Mouse (Mus musculus) MEL (cell line): ENCODE measurements around the gene Aldh1a2. TPM values are rescaled to one million over a fixed set of nuclear protein-coding genes. Genes with fewer than 3 reads are reported as not detected.

ENCODE experiments used
- DNase-seq: peaks from one replicate; pipeline ENCODE4 v3.0.0; 2011; ENCODE audit warnings: low read depth, low spot score
- H3K27ac ChIP-seq: 2 replicates; pipeline ENCODE4 v1.5.1; 2012; ENCODE audit warnings: low read depth, mild to moderate bottlenecking, control low read depth, low read length, moderate library complexity; ENCODE audit not compliant: control insufficient read depth
- H3K27me3 ChIP-seq, 2 experiments: fragments of 150-350 bp in 1 of 2; sonication (generic) in 1 of 2; 2 replicates each; pipeline ENCODE4 v1.6.1; 2012; ENCODE audit warnings: low read length in 2 of 2, mild to moderate bottlenecking in 2 of 2, improper control_type of control experiment in 1 of 2, moderate library complexity in 1 of 2; ENCODE audit not compliant: insufficient read depth in 2 of 2, control insufficient read depth in 1 of 2
- H3K36me3 ChIP-seq, 2 experiments: 2 replicates each; pipeline ENCODE4 v1.6.1; 2012 to 2014; ENCODE audit warnings: low read length in 2 of 2, improper control_type of control experiment in 1 of 2, inconsistent platforms in 1 of 2, mild to moderate bottlenecking in 1 of 2; ENCODE audit not compliant: insufficient read depth in 2 of 2, control insufficient read depth in 1 of 2
- H3K4me1 ChIP-seq, 2 experiments: fragments of 150-350 bp in 1 of 2; sonication (generic) in 1 of 2; 2 replicates each; pipeline ENCODE4 v1.6.1; 2012; ENCODE audit warnings: low read length in 2 of 2, improper control_type of control experiment in 1 of 2, mild to moderate bottlenecking in 1 of 2; ENCODE audit not compliant: insufficient read depth in 2 of 2, control insufficient read depth in 1 of 2
- H3K4me3 ChIP-seq, 2 experiments: fragments of 150-350 bp in 1 of 2; sonication (generic) in 1 of 2; 2 replicates each; pipeline ENCODE4 v1.5.1; 2012; ENCODE audit warnings: low read depth in 2 of 2, low read length in 2 of 2, mild to moderate bottlenecking in 2 of 2, moderate library complexity in 2 of 2, control low read depth in 1 of 2, improper control_type of control experiment in 1 of 2; ENCODE audit not compliant: control insufficient read depth in 1 of 2, insufficient read depth in 1 of 2
- H3K79me2 ChIP-seq: 2 replicates; pipeline ENCODE4 v1.6.1; 2012; ENCODE audit warnings: mild to moderate bottlenecking, low read length, moderate library complexity; ENCODE audit not compliant: control insufficient read depth, poor library complexity, insufficient read depth
- H3K9ac ChIP-seq: 2 replicates; pipeline ENCODE4 v1.6.1; 2012; ENCODE audit warnings: low read depth, mild to moderate bottlenecking, control low read depth, low read length, moderate library complexity; ENCODE audit not compliant: control insufficient read depth, poor library complexity, severe bottlenecking
- H3K9me3 ChIP-seq: fragments of 150-350 bp; sonication (generic); replicated peaks from 2 replicates; pipeline ENCODE4 v1.6.1; 2012; ENCODE audit warnings: mild to moderate bottlenecking, low read length, improper control_type of control experiment, moderate library complexity; ENCODE audit not compliant: insufficient read depth
- BHLHE40 ChIP-seq: IDR thresholded peaks from 2 replicates; pipeline ENCODE4 v1.6.1; 2012; ENCODE audit warnings: low read depth, mild to moderate bottlenecking, inconsistent platforms, low read length, improper control_type of control experiment, borderline replicate concordance
- CTCF ChIP-seq, 3 experiments: IDR thresholded peaks in 2 of 3; conservative IDR thresholded peaks in 1 of 3; 2 replicates each; pipeline ENCODE4 v1.5.1; 2011 to 2012; ENCODE audit warnings: low read length in 3 of 3, low read depth in 2 of 3, mild to moderate bottlenecking in 2 of 3, improper control_type of control experiment in 1 of 3, inconsistent platforms in 1 of 3, mixed read lengths in 1 of 3, moderate library complexity in 1 of 3; ENCODE audit not compliant: control insufficient read depth in 1 of 3, insufficient read depth in 1 of 3, poor library complexity in 1 of 3, severe bottlenecking in 1 of 3
- EP300 ChIP-seq, 2 experiments: IDR thresholded peaks; 2 replicates each; pipeline ENCODE4 v1.6.1; 2011; ENCODE audit warnings: improper control_type of control experiment in 2 of 2, low read length in 2 of 2, low read depth in 1 of 2, mild to moderate bottlenecking in 1 of 2
- ETS1 ChIP-seq: IDR thresholded peaks from 2 replicates; pipeline ENCODE4 v1.6.1; 2012; ENCODE audit warnings: low read depth, mild to moderate bottlenecking, inconsistent platforms, low read length, improper control_type of control experiment, moderate library complexity
- HCFC1 ChIP-seq: IDR thresholded peaks from 2 replicates; pipeline ENCODE4 v1.6.1; 2012; ENCODE audit warnings: low read depth, mild to moderate bottlenecking, inconsistent platforms, low read length, improper control_type of control experiment, moderate library complexity
- MAFK ChIP-seq: IDR thresholded peaks from 2 replicates; pipeline ENCODE4 v1.6.1; 2011; ENCODE audit warnings: low read depth, mild to moderate bottlenecking, low read length, improper control_type of control experiment, borderline replicate concordance
- MAX ChIP-seq: IDR thresholded peaks from 2 replicates; pipeline ENCODE4 v1.6.1; 2011; ENCODE audit warnings: low read length, improper control_type of control experiment
- MAZ ChIP-seq: IDR thresholded peaks from 2 replicates; pipeline ENCODE4 v1.6.1; 2012; ENCODE audit warnings: low read depth, mild to moderate bottlenecking, inconsistent platforms, low read length, improper control_type of control experiment
- MXI1 ChIP-seq: IDR thresholded peaks from 2 replicates; pipeline ENCODE4 v1.6.1; 2011; ENCODE audit warnings: mild to moderate bottlenecking, low read depth, low read length, improper control_type of control experiment
- NELFE ChIP-seq: IDR thresholded peaks from 2 replicates; pipeline ENCODE4 v1.6.1; 2011; ENCODE audit warnings: low read depth, low read length, improper control_type of control experiment
- RCOR1 ChIP-seq: IDR thresholded peaks from 2 replicates; pipeline ENCODE4 v1.6.1; 2012; ENCODE audit warnings: low read depth, mild to moderate bottlenecking, inconsistent platforms, low read length, improper control_type of control experiment
- SIN3A ChIP-seq: IDR thresholded peaks from 2 replicates; pipeline ENCODE4 v1.6.1; 2012; ENCODE audit warnings: low read length, improper control_type of control experiment, inconsistent platforms
- SMC3 ChIP-seq: IDR thresholded peaks from 2 replicates; pipeline ENCODE4 v1.6.1; 2011; ENCODE audit warnings: low read depth, low read length, improper control_type of control experiment
- USF1 ChIP-seq: IDR thresholded peaks from 2 replicates; pipeline ENCODE4 v1.6.1; 2014; ENCODE audit warnings: low read depth, mild to moderate bottlenecking, inconsistent platforms, low read length, improper control_type of control experiment, moderate library complexity
- USF2 ChIP-seq, 2 experiments: IDR thresholded peaks; 2 replicates each; pipeline ENCODE4 v1.6.1; 2011 to 2012; ENCODE audit warnings: improper control_type of control experiment in 2 of 2, low read length in 2 of 2, borderline replicate concordance in 1 of 2, inconsistent platforms in 1 of 2, low read depth in 1 of 2, mild to moderate bottlenecking in 1 of 2; ENCODE audit not compliant: insufficient read depth in 1 of 2
- ZKSCAN1 ChIP-seq: IDR thresholded peaks from 2 replicates; pipeline ENCODE4 v1.6.1; 2012; ENCODE audit warnings: low read depth, mild to moderate bottlenecking, inconsistent platforms, low read length, improper control_type of control experiment, moderate library complexity
- ZMIZ1 ChIP-seq: IDR thresholded peaks from 2 replicates; pipeline ENCODE4 v1.6.1; 2012; ENCODE audit warnings: low read depth, mild to moderate bottlenecking, inconsistent platforms, low read length, improper control_type of control experiment, moderate library complexity
- polyA plus RNA-seq, 2 experiments: library from polyadenylated mRNA; stranded (reverse) in 1 of 2; unstranded in 1 of 2; fragments of >175 nt in 1 of 2; fragments of >200 nt in 1 of 2; gene quantifications; 2 replicates each; pipeline versions ENCODE4 v1.2.1 to v1.2.4; 2012; ENCODE audit warnings: low replicate concordance in 2 of 2, low read depth in 1 of 2; ENCODE audit not compliant: insufficient read length in 2 of 2, insufficient read depth in 1 of 2, missing spikeins in 1 of 2
- total RNA-seq: library from RNA; depleted of rRNA; stranded (reverse); fragments of 300-350 nt; gene quantifications from 2 replicates; pipeline ENCODE4 v1.2.3, GENCODE M21; 2012

Aldh1a2 gene
- total and polyA plus RNA-seq, 3 experiments, result not detected

DNA sequence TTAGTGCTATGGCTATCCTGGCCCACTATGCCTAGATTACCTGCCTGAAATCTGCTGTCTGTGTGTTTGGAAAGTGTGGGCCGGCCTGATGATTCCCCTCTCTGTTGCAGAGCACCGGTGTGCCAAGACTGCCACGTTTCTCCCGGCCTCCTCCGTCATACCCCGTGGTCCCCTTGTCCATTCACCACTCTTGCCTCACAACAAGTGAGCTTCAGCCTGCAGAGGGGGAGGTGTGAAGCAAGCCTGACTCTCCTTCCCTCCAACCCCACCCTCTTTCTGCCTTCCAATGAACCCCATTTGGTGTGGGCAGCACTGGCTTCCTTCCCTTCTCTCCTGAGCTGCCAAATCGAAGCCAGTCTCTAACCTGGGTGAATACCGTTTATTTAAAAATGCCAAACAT is 79.9 kb downstream of the Aldh1a2 start:
- Histone ChIP-seq H3K36me3 (no peaks in the 10 kb centered on the region), H3K79me2 (no peaks in the 10 kb centered on the region), H3K9me3 (no peaks in the 10 kb centered on the region), H3K4me1 (no peaks in the 10 kb centered on the region), H3K27me3 (peaks cover 15 to 25% of the 10 kb centered on the region in 2 experiments), H3K27ac (no peak overlapping the region), H3K9ac (no peak overlapping the region), H3K4me3 (no peak overlapping the region)
- TF ChIP-seq SIN3A (no peak), MXI1 (no peak), BHLHE40 (no peak), NELFE (no peak), MAZ (no peak), ETS1 (no peak), EP300 (IDR thresholded peaks at IDR 0.05; ENCODE audit: low read depth in 1 of 2, low read length in 2 of 2) (no peak), HCFC1 (no peak), USF2 (IDR thresholded peaks at IDR 0.05; ENCODE audit: borderline replicate concordance in 1 of 2, insufficient read depth in 1 of 2, low read depth in 1 of 2, low read length in 2 of 2) (no peak), USF1 (no peak), RCOR1 (no peak), MAX (no peak), ZMIZ1 (no peak), MAFK (no peak)
- no peak for DNase-seq

DNA sequence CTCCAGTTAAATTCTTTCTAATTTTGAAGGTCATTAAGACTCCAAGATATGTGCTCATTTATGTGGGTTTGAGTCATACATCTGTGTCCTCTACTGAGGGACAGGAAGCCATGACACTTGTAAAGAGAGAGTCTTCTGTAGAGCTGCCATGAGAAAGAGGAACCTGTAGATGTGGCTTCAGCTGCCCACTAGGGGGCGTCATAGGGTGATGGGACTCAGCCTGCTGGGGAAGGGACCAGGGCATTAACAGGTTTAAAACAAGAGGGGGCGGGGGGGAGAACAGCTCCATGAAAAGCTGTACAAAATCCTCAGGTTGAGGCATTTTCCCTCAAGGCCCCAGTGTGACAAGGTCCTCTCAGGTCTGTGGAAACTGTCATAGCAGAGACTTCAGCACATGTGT is 88.0 kb downstream of the Aldh1a2 start:
- Histone ChIP-seq H3K36me3 (no peaks in the 10 kb centered on the region), H3K79me2 (no peaks in the 10 kb centered on the region), H3K4me3 (no peak overlapping the region), H3K27ac (no peak overlapping the region), H3K9me3 (no peaks in the 10 kb centered on the region), H3K4me1 (no peaks in the 10 kb centered on the region), H3K27me3 (peaks cover 10 to 23% of the 10 kb centered on the region in 2 experiments), H3K9ac (no peak overlapping the region)
- TF ChIP-seq SMC3 (peak; percentile 32; the same call in 1 of the 2 replicates), MAZ (no peak), RCOR1 (no peak), CTCF (IDR thresholded peaks at IDR 0.05 in 2 of 3, conservative IDR thresholded peaks at IDR 0.05 in 1 of 3; ENCODE audit: control insufficient read depth in 1 of 3, insufficient read depth in 1 of 3, low read depth in 2 of 3, low read length in 3 of 3, poor library complexity in 1 of 3, severe bottlenecking in 1 of 3) (peak; percentile 62 to 65 (median 63)), ZKSCAN1 (no peak)
- peak; percentile 47 for DNase-seq
